Mouse (Mus musculus) liver, embryonic 13.5 days (tissue): ENCODE results near the gene Mtmr10. TPM values are rescaled to one million over a fixed set of nuclear protein-coding genes. Genes with fewer than 3 reads are reported as not detected.

ENCODE experiments used
- ATAC-seq: fragments of 200-750 bp; cut with Nextera tagmentation; 2 replicates; pipeline ENCODE4 v1.8.0; 2017; ENCODE audit warnings: low read depth, mild to moderate bottlenecking, moderate number of reproducible peaks, moderate library complexity
- DNase-seq: peaks from one replicate; pipeline ENCODE4 v3.0.0; 2022
- H3K27ac ChIP-seq: fragments of 300-500 bp; sonication (generic); 2 replicates; pipeline ENCODE4 v1.5.1; 2015; ENCODE audit warnings: moderate library complexity, mild to moderate bottlenecking, inconsistent platforms
- H3K27me3 ChIP-seq: fragments of 300-500 bp; sonication (generic); 2 replicates; pipeline ENCODE4 v1.6.1; 2015; ENCODE audit warnings: mild to moderate bottlenecking, inconsistent platforms
- H3K36me3 ChIP-seq: fragments of 300-500 bp; sonication (generic); 2 replicates; pipeline ENCODE4 v1.6.1; 2015; ENCODE audit warnings: mild to moderate bottlenecking, inconsistent platforms
- H3K4me1 ChIP-seq: fragments of 300-500 bp; sonication (generic); replicated peaks from 2 replicates; pipeline ENCODE4 v1.6.1; 2015; ENCODE audit warnings: inconsistent platforms
- H3K4me2 ChIP-seq: fragments of 300-500 bp; sonication (generic); 2 replicates; pipeline ENCODE4 v1.6.1; 2015; ENCODE audit warnings: inconsistent platforms, mild to moderate bottlenecking, moderate library complexity
- H3K4me3 ChIP-seq: fragments of 300-500 bp; sonication (generic); replicated peaks from 2 replicates; pipeline ENCODE4 v1.5.1; 2015; ENCODE audit warnings: mild to moderate bottlenecking, inconsistent platforms
- H3K9ac ChIP-seq: fragments of 300-500 bp; sonication (generic); 2 replicates; pipeline ENCODE4 v1.6.1; 2015; ENCODE audit warnings: mild to moderate bottlenecking, inconsistent platforms
- H3K9me3 ChIP-seq: fragments of 300-500 bp; sonication (generic); replicated peaks from 2 replicates; pipeline ENCODE4 v1.6.1; 2016; ENCODE audit warnings: inconsistent platforms
- WGBS: fragments of 180-500 bp; shearing (Covaris S2); methylation state at CpG from one replicate; pipeline ENCODE4 v1.1.7; 2015; ENCODE audit not compliant: insufficient replicate concordance; 5-methylcytosine and 5-hydroxymethylcytosine counted together
- polyA plus RNA-seq: library from polyadenylated mRNA; unstranded; fragments of >200 nt; fragmentation: Nextera tagmentation; extraction: Ambion mirVana; gene quantifications from 2 replicates; pipeline ENCODE4 v1.2.1, GENCODE M21; 2015

The Mtmr10 gene
- polyA plus RNA-seq, 1 experiment from 2014 or later: 2.0 TPM

DNA sequence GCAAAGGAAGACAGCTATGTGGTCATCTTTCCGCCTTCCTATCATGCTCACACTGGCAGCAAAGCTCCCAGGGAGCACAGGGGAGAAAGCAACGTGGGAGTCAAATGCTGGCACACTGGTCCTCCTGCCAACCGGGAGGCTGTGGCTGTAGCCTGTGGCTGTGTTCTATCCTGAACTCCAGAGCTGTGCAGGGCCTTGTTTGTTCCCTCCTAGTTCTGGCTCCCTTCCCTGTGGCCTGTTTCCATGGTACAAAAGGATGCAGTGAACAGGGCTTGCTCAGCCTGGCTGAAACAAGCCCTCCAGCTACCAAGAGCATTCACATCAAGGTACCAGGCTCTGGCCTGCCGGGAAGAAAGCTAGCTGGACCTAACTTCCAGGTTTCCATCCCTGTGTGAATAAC lies 63.6 kb downstream of the Mtmr10 start:
- H3K4me1 ChIP-seq: no peaks in the 10 kb centered on the region
- H3K36me3 ChIP-seq: peaks cover 29% of the 10 kb centered on the region
- H3K27ac ChIP-seq: no peak overlapping the region
- ATAC-seq: no peak
- no peak overlapping the region for H3K4me3 ChIP-seq
- WGBS: 73% methylated on average over 4 of the region's 4 CpGs
- no peak overlapping the region for H3K9ac ChIP-seq
- H3K9me3 ChIP-seq: no peaks in the 10 kb centered on the region
- no peaks in the 10 kb centered on the region for H3K27me3 ChIP-seq
- H3K4me2 ChIP-seq: no peak overlapping the region
- DNase-seq: no peak

DNA sequence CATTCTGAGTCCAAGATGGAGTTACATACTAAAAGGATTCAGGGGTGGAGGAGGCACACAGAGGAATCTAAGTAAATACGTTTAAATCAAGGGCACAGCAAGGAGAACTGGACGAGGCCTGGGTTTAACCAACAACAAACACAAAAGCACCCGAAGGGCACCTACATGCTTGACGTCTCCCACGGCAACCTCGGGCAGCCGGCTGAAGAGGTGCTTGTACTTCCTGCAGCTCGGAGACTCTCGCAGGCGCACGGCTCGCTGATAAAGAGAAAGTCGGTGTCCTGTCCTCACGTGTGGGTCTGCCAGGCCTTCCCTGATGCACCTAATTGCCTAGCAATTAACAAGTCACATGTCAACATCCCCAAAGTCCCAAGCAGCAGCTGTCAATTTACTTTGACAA lies 66.8 kb downstream of the Mtmr10 start:
- DNase-seq (no peak), ATAC-seq (no peak)
- no peaks in the 10 kb centered on the region for H3K4me1 ChIP-seq
- H3K9me3 ChIP-seq: no peaks in the 10 kb centered on the region
- 75% methylated on average over 14 of the region's 14 CpGs for WGBS
- no peak overlapping the region for H3K4me2 ChIP-seq
- no peak overlapping the region for H3K9ac ChIP-seq
- no peak overlapping the region for H3K27ac ChIP-seq
- peaks cover 35% of the 10 kb centered on the region for H3K36me3 ChIP-seq
- H3K4me3 ChIP-seq: no peak overlapping the region
- no peaks in the 10 kb centered on the region for H3K27me3 ChIP-seq

DNA sequence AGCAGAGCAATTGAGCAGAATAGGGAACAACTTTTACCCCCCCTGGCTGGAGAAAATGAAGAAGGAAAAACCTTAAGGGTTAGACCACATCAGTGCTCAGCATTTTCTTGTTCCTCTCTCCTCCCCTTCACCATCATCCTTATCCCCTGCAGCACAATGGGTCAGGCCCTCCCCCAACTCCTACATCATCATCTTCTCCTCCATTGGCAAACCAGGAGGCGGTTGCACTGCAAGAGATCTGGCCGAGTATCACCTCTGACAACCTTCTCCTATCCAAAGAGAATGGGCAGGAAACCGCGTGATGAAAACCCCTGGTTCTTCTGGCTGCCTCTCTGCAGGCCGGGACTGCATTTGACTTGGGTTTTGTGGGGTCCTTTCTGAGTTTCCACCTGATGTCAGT lies 69.2 kb downstream of the Mtmr10 start:
- Histone ChIP-seq H3K4me2 (no peak overlapping the region), H3K9me3 (no peaks in the 10 kb centered on the region), H3K4me3 (no peak overlapping the region), H3K4me1 (0 out of 2 replicates have a peak, but pooled peaks cover 4% of the 10 kb centered on the region), H3K36me3 (peaks cover 44% of the 10 kb centered on the region), H3K27me3 (no peaks in the 10 kb centered on the region), H3K27ac (no peak overlapping the region), H3K9ac (no peak overlapping the region)
- 75% methylated on average over 5 of the region's 5 CpGs for WGBS
- ATAC-seq (no peak), DNase-seq (no peak)

DNA sequence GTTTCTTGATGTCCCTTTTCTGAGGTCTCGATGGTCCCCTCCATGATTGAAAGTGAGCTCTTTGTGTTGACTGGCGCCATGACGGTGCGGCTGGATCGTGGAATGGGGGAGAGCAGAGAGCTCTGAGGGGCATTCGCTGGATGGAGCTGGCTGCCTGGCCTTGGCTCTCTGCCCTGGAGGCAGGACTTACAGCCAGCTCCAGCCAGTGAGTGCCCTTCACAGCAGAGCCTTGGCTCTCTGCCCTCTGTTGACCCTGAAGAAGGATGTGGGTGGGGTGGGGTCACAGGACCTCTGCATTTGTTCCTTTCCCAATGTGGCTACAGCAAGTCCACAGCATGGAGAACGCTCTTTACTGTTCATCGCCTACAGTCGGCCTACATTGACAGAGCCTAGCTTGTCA lies 70.0 kb downstream of the Mtmr10 start:
- peak; percentile 29; the same call in 1 of the 2 replicates for ATAC-seq
- H3K4me3 ChIP-seq: no peak overlapping the region
- H3K9me3 ChIP-seq: no peaks in the 10 kb centered on the region
- H3K36me3 ChIP-seq: peaks cover 52% of the 10 kb centered on the region
- no peak overlapping the region for H3K27ac ChIP-seq
- H3K27me3 ChIP-seq: no peaks in the 10 kb centered on the region
- H3K4me1 ChIP-seq: 0 out of 2 replicates have a peak, but pooled peaks cover 4% of the 10 kb centered on the region
- no peak for DNase-seq
- 80% methylated on average over 9 of the region's 9 CpGs for WGBS
- H3K9ac ChIP-seq: no peak overlapping the region
- no peak overlapping the region for H3K4me2 ChIP-seq

DNA sequence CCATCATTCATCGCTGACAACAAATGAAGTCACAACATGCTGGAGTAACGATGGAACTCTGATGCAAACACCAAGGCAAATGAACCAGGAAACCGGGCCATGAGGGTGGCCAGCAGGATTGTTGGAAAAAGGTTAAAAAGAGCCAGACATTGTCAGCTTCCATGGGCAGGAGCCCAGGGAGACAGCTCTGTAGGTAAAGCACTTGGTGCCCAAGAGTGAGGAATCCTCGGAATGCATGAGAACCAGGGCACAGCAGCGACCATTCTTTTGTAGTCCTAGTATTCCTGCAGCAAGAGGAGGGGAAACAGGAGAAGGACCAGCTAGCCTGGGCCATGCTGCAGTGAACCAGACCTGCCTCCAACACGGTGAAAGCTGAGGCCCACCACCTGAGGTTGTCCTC lies 71.2 kb downstream of the Mtmr10 start:
- peaks cover 54% of the 10 kb centered on the region for H3K36me3 ChIP-seq
- WGBS: 80% methylated on average over 6 of the region's 6 CpGs
- no peak overlapping the region for H3K4me2 ChIP-seq
- no peaks in the 10 kb centered on the region for H3K27me3 ChIP-seq
- H3K4me1 ChIP-seq: 0 out of 2 replicates have a peak, but pooled peaks cover 4% of the 10 kb centered on the region
- ATAC-seq (no peak), DNase-seq (no peak)
- no peak overlapping the region for H3K9ac ChIP-seq
- H3K27ac ChIP-seq: no peak overlapping the region
- no peak overlapping the region for H3K4me3 ChIP-seq
- no peaks in the 10 kb centered on the region for H3K9me3 ChIP-seq

DNA sequence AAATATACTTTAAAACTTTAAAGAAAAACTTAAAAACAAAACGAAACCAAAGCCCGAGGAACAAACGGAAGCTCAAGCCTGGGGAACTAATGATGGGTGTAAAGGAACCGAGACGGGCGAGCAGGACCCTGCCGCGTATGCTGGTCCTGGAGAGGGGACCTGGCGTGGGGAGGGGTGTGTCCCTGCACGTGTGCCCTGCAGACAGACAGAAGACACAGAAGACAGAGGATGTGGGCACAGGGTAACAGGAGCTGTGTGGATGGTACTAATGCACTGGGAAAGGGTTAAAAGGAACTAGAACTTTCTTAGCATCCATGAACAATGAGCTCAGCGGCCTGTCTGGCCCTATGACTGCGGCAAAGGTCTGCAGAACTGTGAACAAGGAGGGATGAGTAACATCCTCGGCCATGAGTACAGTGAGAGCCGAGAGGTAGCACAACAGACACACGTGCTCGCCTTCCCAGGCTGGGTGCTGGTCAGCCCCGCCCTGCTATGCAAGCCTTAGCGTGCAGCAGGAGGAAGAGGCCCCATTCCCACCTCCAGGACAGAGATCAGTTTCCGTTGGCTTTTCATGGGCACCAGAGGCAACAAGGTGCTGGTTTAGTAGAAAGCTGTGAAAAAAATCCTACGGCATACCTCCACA lies 72.6 kb downstream of the Mtmr10 start:
- 75% methylated on average over 20 of the region's 20 CpGs for WGBS
- no peak overlapping the region for H3K27ac ChIP-seq

DNA sequence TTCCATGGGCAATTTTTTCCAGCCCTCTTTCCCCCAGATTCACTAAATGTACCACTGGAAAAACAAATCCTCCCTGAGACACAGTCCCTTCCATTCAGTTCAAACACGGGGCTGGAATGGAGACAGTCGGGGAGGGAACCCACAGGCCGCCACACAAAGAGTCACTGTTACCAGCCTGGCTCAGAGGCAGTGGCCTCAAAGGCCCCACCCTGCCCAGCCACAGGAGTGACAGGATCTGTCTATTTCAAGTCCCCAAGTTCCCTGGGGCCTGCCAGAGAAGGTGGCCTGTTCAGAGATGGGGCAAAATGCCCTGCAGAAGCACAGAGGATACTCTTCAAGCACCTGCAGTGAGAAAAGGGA lies 73.1 kb downstream of the Mtmr10 start:
- H3K27ac ChIP-seq: no peak overlapping the region
- WGBS: 53% methylated on average over 3 of the region's 3 CpGs
- peaks cover 65% of the 10 kb centered on the region for H3K36me3 ChIP-seq
- ATAC-seq (no peak; the same call in 1 of the 2 replicates), DNase-seq (no peak)
- no peak overlapping the region for H3K9ac ChIP-seq
- H3K27me3 ChIP-seq: no peaks in the 10 kb centered on the region
- no peak overlapping the region for H3K4me3 ChIP-seq
- no peaks in the 10 kb centered on the region for H3K9me3 ChIP-seq
- no peak overlapping the region for H3K4me2 ChIP-seq
- 0 out of 2 replicates have a peak, but pooled peaks cover 4% of the 10 kb centered on the region for H3K4me1 ChIP-seq

More for the DNA sequence above, 72.6 kb downstream of the Mtmr10 start:
- no peak for DNase-seq
- no peak overlapping the region for H3K4me2 ChIP-seq
- no peaks in the 10 kb centered on the region for H3K9me3 ChIP-seq
- H3K36me3 ChIP-seq: peaks cover 65% of the 10 kb centered on the region
- 0 out of 2 replicates have a peak, but pooled peaks cover 4% of the 10 kb centered on the region for H3K4me1 ChIP-seq
- 0 out of 2 replicates have a peak, but pooled peaks have one; percentile 39 for ATAC-seq
- no peak overlapping the region for H3K4me3 ChIP-seq
- H3K9ac ChIP-seq: no peak overlapping the region
- H3K27me3 ChIP-seq: no peaks in the 10 kb centered on the region

DNA sequence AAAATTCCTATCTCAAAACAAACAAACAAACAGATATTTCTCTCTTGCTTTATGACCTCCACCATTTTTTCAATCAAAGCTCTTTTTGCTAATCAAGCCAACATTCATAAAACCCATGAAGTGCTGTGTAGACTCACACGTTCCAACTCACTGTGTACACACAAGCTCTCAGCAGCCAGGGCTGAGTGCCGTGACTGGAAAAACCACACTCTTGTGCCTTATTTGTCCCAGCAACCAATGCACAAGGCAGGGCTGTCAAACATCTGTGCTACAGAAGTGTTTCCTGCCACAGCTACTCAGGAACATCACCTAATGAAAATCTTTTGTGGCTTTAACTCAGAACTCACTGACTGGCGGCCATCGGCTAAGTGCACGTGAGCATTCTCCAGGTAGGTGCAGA lies 78.4 kb downstream of the Mtmr10 start:
- Histone ChIP-seq H3K36me3 (peaks cover 59% of the 10 kb centered on the region), H3K27ac (no peak overlapping the region), H3K9ac (no peak overlapping the region), H3K9me3 (no peaks in the 10 kb centered on the region), H3K4me2 (no peak overlapping the region), H3K4me1 (no peaks in the 10 kb centered on the region), H3K27me3 (no peaks in the 10 kb centered on the region), H3K4me3 (no peak overlapping the region)
- DNase-seq (no peak), ATAC-seq (no peak)
- WGBS: 79% methylated on average over 5 of the region's 5 CpGs

DNA sequence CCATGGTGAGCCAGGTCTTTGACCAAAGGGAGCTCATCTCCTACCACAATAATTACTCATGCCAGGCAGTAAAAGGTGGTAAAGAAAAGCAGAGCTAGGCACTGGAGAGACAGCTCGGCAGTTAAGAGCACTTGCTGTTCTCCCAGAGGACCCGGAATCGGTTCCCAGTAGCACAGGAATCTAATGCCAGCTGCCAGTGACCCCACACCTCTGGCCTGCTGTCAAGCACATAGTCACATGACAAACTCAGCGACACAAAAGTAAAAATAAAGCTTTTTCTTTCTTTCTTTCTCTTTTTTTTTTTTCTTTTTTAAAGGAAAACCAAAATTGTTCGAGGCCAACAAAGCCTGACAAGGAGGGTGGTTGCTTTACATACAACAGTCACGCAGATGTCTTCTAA lies 82.4 kb downstream of the Mtmr10 start:
- no peak for DNase-seq

DNA sequence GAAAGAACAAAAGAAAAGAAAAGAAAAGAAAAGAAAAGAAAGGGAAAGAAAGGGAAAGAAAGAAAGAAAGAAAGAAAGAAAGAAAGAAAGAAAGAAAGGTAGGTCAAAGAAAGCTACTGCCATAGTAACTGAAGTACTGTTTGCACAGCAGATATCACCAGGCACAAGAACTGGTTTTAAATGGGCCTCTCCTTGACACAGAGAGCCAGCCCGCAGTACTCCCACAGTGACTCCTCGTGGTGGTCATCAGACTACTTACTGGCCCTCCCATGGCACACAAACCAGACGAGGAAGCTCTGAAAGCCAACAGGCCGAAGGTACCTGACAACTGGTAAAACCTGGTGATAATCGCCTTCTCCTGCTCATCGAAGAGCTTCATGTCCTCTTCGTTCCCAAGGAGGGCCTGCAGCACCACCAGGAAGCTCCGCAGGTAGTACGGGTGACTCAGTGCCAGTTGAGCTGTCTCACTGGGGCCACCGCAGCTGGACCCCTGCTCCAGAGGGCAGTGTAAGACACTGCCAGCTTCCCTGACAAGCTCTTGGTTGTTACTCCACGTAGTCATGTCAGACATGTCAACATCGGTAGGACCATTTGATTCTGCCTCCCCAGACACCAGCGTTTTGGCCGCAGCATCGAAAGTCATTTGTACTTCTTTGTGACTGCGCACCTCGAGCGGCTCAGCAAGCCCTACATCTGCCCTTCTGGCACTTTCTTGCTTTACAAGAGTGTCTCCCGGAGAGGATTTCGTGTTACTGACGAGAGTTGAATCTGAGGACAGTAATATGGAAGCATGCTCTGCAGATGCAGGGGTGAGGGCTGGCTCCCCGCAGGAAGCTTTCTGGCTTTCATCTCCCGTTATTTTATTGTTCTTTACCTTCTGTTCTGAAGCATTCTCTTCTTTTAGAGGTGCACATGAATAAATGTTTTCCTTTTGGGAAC lies 84.8 kb downstream of the Mtmr10 start:
- Histone ChIP-seq H3K4me1 (peaks cover 11% of the 10 kb centered on the region), H3K27ac (no peak overlapping the region), H3K36me3 (peaks cover 33% of the 10 kb centered on the region), H3K27me3 (no peaks in the 10 kb centered on the region), H3K9ac (no peak overlapping the region), H3K9me3 (no peaks in the 10 kb centered on the region), H3K4me3 (peak overlapping the region; percentile 76; the same call in 1 of the 2 replicates), H3K4me2 (peak overlapping the region; percentile 68)
- no peak for ATAC-seq
- no peak for DNase-seq
- 88% methylated on average over 23 of the region's 23 CpGs for WGBS

More for the DNA sequence above, 82.4 kb downstream of the Mtmr10 start:
- WGBS: 78% methylated on average over 6 of the region's 6 CpGs
- H3K4me1 ChIP-seq: peaks cover 11% of the 10 kb centered on the region
- H3K4me2 ChIP-seq: no peak overlapping the region
- H3K9me3 ChIP-seq: no peaks in the 10 kb centered on the region
- ATAC-seq: no peak
- H3K36me3 ChIP-seq: peaks cover 25% of the 10 kb centered on the region
- no peaks in the 10 kb centered on the region for H3K27me3 ChIP-seq
- H3K9ac ChIP-seq: no peak overlapping the region
- no peak overlapping the region for H3K4me3 ChIP-seq
- H3K27ac ChIP-seq: no peak overlapping the region

DNA sequence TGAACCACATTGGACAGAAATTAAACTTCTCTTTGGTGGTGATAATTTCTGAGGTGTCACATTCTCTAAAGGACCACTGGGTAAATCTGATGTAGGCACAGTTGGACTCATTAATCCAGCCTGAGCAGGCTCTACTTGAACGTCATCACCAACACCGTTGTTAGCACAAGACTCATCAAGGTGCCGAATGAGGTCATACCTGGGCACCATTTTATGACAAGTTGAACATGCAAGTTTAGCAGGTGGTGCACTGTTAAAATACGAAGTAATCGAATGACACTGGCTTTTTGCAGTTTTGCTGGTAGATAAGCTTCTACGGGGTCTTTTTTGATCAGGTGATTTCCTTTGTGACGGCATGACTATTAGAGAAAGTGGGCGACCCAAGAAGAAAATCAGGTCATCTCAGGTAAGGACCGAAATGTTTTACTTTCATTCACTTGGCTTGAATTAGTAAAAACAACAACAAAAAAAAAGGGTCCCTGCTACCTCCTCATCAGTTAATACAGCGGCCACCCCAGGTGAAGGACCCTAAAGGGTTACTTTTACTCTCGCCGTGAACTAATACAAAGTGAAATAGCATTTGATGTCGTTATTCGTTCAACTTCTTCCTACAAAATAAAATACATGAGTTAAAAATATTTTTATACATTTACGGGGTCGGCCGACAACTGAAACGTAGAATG lies 85.8 kb downstream of the Mtmr10 start:
- H3K9ac ChIP-seq: peak overlapping the region; percentile 82
- no peaks in the 10 kb centered on the region for H3K9me3 ChIP-seq
- H3K36me3 ChIP-seq: peaks cover 41% of the 10 kb centered on the region
- H3K4me1 ChIP-seq: peaks cover 11% of the 10 kb centered on the region
- H3K27ac ChIP-seq: peak overlapping the region; percentile 91
- WGBS: 11% methylated on average over 18 of the region's 18 CpGs
- H3K27me3 ChIP-seq: no peaks in the 10 kb centered on the region
- ATAC-seq (no peak), DNase-seq (no peak)
- peak overlapping the region; percentile 76 for H3K4me3 ChIP-seq
- peak overlapping the region; percentile 68 for H3K4me2 ChIP-seq
